Mouse (Mus musculus) kidney, postnatal 0 days (tissue): ENCODE data around the gene Arhgef5. TPM values are rescaled to one million over a fixed set of nuclear protein-coding genes. Genes with fewer than 3 reads are reported as not detected.

Experiments
- ATAC-seq: fragments of 200-750 bp; cut with Nextera tagmentation; replicated peaks from 2 replicates; pipeline ENCODE4 v1.8.0; 2017; ENCODE audit warnings: low read depth, moderate number of reproducible peaks, moderate TSS enrichment, moderate library complexity; ENCODE audit not compliant: low FRiP score
- DNase-seq: peaks from one replicate; pipeline ENCODE4 v3.0.0-alpha.2; 2016; ENCODE audit warnings: low spot score
- H3K27ac ChIP-seq: fragments of 300-500 bp; sonication (generic); 2 replicates; pipeline ENCODE4 v1.5.1; 2014; ENCODE audit warnings: mild to moderate bottlenecking
- H3K27me3 ChIP-seq: fragments of 300-500 bp; sonication (generic); 2 replicates; pipeline ENCODE4 v1.6.1; 2014; ENCODE audit warnings: low read length, mixed read lengths; ENCODE audit not compliant: insufficient read depth
- H3K36me3 ChIP-seq: fragments of 300-500 bp; sonication (generic); 2 replicates; pipeline ENCODE4 v1.6.1; 2014; ENCODE audit warnings: low read length, mixed read lengths; ENCODE audit not compliant: insufficient read depth
- H3K4me1 ChIP-seq: fragments of 300-500 bp; sonication (generic); replicated peaks from 2 replicates; pipeline ENCODE4 v1.6.1; 2014; ENCODE audit warnings: antibody characterized with exemption, low read length, mixed read lengths; ENCODE audit not compliant: insufficient read depth
- H3K4me2 ChIP-seq: fragments of 300-500 bp; sonication (generic); 2 replicates; pipeline ENCODE4 v1.6.1; 2014; ENCODE audit warnings: mild to moderate bottlenecking, low read length, moderate library complexity, mixed read lengths
- H3K4me3 ChIP-seq: fragments of 300-500 bp; sonication (generic); replicated peaks from 2 replicates; pipeline ENCODE4 v1.5.1; 2014; ENCODE audit warnings: low read depth, low read length
- H3K9ac ChIP-seq: fragments of 300-500 bp; sonication (generic); 2 replicates; pipeline ENCODE4 v1.6.1; 2014; ENCODE audit warnings: low read depth, low read length
- H3K9me3 ChIP-seq: fragments of 300-500 bp; sonication (generic); replicated peaks from 2 replicates; pipeline ENCODE4 v1.6.1; 2016; ENCODE audit warnings: low read length, inconsistent platforms, mixed read lengths
- CTCF ChIP-seq: IDR thresholded peaks from 2 replicates; pipeline ENCODE4 v1.5.1; 2016; ENCODE audit warnings: antibody characterized with exemption, low read depth, mild to moderate bottlenecking, moderate library complexity
- WGBS: fragments of 180-500 bp; shearing (Covaris S2); extraction: QIAGEN DNeasy Blood & Tissue Kit; methylation state at CpG from one replicate; pipeline ENCODE4 v1.1.7; 2014; 5-methylcytosine and 5-hydroxymethylcytosine counted together
- polyA plus RNA-seq: library from polyadenylated mRNA; unstranded; fragments of >200 nt; fragmentation: Nextera tagmentation; extraction: Ambion mirVana; gene quantifications from 2 replicates; pipeline ENCODE4 v1.2.1, GENCODE M21; 2015

Arhgef5 gene
- polyA plus RNA-seq, 1 experiment from 2014 or later, result 16.4 TPM

DNA sequence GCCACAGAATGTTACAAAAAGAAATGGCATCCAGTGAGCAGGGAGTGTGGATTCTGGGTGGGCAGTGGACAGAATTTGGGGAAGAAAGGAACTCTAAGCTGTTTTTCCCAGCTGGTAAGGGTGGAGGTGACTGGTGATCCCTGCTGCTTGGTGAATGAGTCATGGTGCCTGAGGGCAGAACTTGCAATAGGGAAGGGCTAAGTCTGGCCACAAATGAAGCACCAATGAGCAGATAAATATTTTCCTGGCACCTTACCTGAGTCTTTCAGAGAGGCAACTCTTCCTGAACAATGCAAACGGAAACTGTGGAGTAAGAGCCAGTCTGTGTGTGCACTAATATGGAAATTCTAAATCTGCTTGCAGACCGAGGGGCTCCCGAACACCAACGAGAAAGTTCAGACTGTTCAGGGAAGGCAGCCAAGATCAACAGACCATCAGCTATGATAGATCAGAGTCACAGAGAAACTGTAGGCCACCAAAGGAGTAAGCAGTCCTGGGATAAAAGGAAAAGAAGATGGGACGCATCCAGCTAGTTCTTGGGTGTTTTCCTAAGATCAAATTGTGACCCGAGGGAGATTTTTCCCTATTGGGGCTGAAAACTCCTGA, 27.2 kb downstream of the Arhgef5 start:
- H3K4me2 ChIP-seq, result no peak overlapping the region
- H3K27ac ChIP-seq, result peak overlapping the region; percentile 48; the same call in 1 of the 2 replicates
- H3K9me3 ChIP-seq, result no peaks in the 10 kb centered on the region
- peaks cover 15% of the 10 kb centered on the region; the same call in 1 of the 2 replicates for H3K4me1 ChIP-seq
- peaks cover 19% of the 10 kb centered on the region for H3K36me3 ChIP-seq
- no peak overlapping the region for H3K9ac ChIP-seq
- DNase-seq, result peak; percentile 57
- H3K4me3 ChIP-seq, result no peak overlapping the region
- TF ChIP-seq CTCF, result no peak
- WGBS, result 28% methylated on average over 6 of the region's 6 CpGs
- 0 out of 2 replicates have a peak, but pooled peaks have one; percentile 34 for ATAC-seq
- no peaks in the 10 kb centered on the region for H3K27me3 ChIP-seq

DNA sequence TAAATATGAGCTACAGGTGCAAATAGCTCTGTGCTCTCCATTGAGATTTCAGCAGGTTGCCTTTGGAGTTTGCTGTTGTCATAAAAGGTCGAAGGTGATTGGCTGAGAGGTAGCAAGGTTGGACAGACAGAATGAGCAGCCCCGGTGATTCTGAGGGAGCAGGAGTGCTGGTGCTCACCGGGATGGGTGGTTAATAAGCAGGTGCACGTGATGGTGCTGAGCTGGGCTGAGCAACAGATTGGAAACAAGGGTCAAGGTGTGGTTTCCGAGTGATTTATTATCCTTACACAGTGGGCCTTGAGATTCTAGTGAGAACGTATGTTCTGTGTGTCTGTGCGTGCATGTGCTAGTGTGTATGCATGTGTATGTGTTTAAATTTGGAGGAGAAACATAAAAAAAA, 27.8 kb downstream of the Arhgef5 start:
- Histone ChIP-seq H3K4me2 (no peak overlapping the region), H3K4me1 (peaks cover 15% of the 10 kb centered on the region; the same call in 1 of the 2 replicates), H3K27ac (no peak overlapping the region), H3K36me3 (peaks cover 13% of the 10 kb centered on the region; the same call in 1 of the 2 replicates), H3K9ac (no peak overlapping the region), H3K9me3 (no peaks in the 10 kb centered on the region), H3K27me3 (no peaks in the 10 kb centered on the region), H3K4me3 (no peak overlapping the region)
- ATAC-seq, result peak; percentile 63
- WGBS, result 49% methylated on average over 7 of the region's 7 CpGs
- DNase-seq, result no peak
- TF ChIP-seq CTCF, result no peak

DNA sequence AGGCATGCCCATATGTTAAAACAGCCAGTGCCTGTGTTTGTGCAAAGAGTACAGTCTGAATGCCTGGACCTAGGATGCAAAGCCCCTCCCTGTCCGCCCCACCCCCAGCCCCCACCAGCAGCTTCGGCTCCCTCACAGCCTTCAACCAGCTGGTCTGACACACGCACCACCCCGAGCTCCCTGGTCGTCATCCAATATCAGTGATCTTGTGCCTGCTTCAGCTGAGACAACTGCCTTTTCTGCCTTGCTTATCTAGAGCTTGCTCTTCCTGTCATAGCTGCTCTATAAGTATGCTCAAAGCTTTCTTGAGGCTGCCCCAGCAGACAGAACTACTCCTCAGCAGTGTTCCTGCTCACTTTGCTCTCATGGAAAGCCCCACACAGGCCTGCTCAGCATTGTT, 30.5 kb downstream of the Arhgef5 start:
- Histone ChIP-seq H3K27ac (0 out of 2 replicates have a peak overlapping the region, but pooled peaks have one; percentile 11), H3K4me3 (no peak overlapping the region), H3K27me3 (no peaks in the 10 kb centered on the region), H3K9me3 (no peaks in the 10 kb centered on the region), H3K4me2 (no peak overlapping the region), H3K4me1 (peaks cover 15% of the 10 kb centered on the region; the same call in 1 of the 2 replicates), H3K9ac (no peak overlapping the region), H3K36me3 (no peaks in the 10 kb centered on the region)
- WGBS, result 27% methylated on average over 5 of the region's 5 CpGs
- ATAC-seq (no peak; the same call in 1 of the 2 replicates), DNase-seq (peak; percentile 12)
- no peak for TF ChIP-seq CTCF

DNA sequence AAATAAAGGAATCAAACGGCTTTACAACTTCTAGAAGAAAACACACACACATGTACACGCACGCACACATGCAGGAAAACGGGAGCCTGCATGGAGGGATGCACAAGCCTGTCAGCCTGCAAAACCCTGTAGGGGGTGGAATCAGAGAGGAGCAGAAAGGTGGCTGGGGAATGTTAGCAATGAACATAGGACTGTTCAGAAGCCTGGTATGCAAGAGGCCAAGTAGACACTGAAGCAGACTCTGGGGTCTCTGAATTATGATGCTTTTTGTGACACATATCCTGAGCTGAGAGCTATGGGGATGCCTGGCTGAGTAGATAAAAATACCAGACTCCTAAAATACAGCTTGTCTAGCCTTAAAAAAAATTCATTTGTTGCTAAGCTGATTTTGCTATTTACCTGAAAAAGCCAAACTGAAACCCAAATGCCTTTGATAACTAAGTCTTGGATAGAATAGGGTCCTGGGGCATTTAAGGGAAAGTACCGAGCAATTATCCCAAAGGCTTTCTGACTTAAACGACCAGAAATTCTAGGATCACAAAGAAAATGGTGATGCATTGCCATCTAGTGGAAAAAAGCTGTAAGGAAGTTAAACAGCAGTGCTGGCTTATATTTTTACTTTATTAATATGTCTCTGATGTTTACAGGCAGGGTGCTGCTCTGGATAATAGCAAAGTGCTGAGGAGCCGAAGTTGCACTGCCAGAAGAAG, 31.6 kb downstream of the Arhgef5 start:
- Histone ChIP-seq H3K4me3 (no peak overlapping the region), H3K27ac (no peak overlapping the region), H3K9ac (no peak overlapping the region), H3K9me3 (no peaks in the 10 kb centered on the region), H3K4me2 (no peak overlapping the region), H3K36me3 (no peaks in the 10 kb centered on the region), H3K27me3 (no peaks in the 10 kb centered on the region), H3K4me1 (peaks cover 14% of the 10 kb centered on the region; the same call in 1 of the 2 replicates)
- DNase-seq (peak; percentile 84), ATAC-seq (no peak)
- 38% methylated on average over 7 of the region's 7 CpGs for WGBS
- TF ChIP-seq CTCF, result peak; percentile 82

DNA sequence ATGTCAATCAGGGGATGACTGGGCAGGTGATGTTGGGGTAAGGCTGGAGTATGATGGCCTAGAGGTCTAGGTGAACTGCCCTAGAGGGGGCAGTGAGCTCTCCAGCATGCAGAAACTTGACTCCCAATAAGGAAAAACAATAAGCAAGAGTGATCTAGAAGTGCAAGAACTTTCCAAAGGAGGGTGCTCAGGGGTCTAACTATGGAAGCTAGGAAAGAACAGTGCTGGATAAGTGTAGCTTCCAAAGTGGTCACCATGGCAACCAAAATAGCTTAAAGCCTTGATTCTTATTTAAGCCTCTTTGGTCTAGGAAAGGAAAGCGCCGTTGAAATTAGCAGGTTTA, 32.1 kb downstream of the Arhgef5 start:
- H3K4me2 ChIP-seq, result no peak overlapping the region
- no peaks in the 10 kb centered on the region for H3K27me3 ChIP-seq
- H3K27ac ChIP-seq, result no peak overlapping the region
- no peak overlapping the region for H3K4me3 ChIP-seq
- peak; percentile 17 for DNase-seq
- no peaks in the 10 kb centered on the region for H3K9me3 ChIP-seq
- no peak overlapping the region for H3K9ac ChIP-seq
- no peak for TF ChIP-seq CTCF
- H3K36me3 ChIP-seq, result no peaks in the 10 kb centered on the region
- H3K4me1 ChIP-seq, result peaks cover 9% of the 10 kb centered on the region; the same call in 1 of the 2 replicates
- no peak; the same call in 1 of the 2 replicates for ATAC-seq
- WGBS, result 43% methylated on average over 2 of the region's 2 CpGs

DNA sequence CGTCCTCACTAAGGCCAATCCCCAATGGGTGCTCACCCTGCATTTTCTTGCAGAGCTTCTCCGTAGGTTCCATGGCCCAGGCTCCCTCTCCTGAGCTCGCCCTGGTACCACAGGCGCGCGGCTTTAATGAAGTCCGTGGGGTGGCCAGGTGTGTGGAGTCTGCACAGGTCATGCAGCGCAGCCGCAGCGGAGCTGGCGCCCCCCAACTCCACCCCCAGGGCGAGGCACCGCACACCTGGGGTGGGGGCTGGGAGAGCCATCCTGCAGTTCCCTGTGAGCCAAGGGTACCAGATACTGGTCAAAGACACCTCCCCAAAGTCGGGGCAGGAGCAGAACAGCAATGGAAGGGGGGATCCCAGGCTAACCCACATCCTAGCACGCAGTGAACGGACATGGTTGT, 44.1 kb downstream of the Arhgef5 start, which contains the start of gene Nobox:
Nobox (minus strand) TSS at position 101 of the 400 bp plus-strand sequence.
- TF ChIP-seq CTCF, result no peak
- H3K9ac ChIP-seq, result no peak within 1 kb of the TSS
- H3K4me3 ChIP-seq, result no peak within 1 kb of the TSS
- H3K9me3 ChIP-seq, result no peaks in the 10 kb centered on the region
- DNase-seq, result no peak
- no peak for ATAC-seq
- 0 out of 2 replicates have a peak, but pooled peaks cover 3% of the 10 kb centered on the region for H3K4me1 ChIP-seq
- no peak within 1 kb of the TSS for H3K4me2 ChIP-seq
- no peak within 1 kb of the TSS for H3K27ac ChIP-seq
- no peaks in the 10 kb centered on the region for H3K36me3 ChIP-seq
- WGBS, result 74% methylated on average over 16 of the region's 16 CpGs
- H3K27me3 ChIP-seq, result no peaks in the 10 kb centered on the region
